9 mouse cellular contexts compared by ENCODE assay signal in genomic region chr4:156255078-156255839, GRCm38 (mm10). TPM values are rescaled to one million over a fixed set of nuclear protein-coding genes. Genes with fewer than 3 reads are reported as not detected.
DNase-seq lines count a peak whose midpoint lies in the region; ATAC-seq lines count a peak whose summit lies in the region.
"Had no signal": no experiment of that assay in that cellular context is flagged by ENCODE, and none has a peak within 500 bp of the region (broad histone marks: within the 10 kb centered on the region; RNA-seq: fewer than 3 reads in every experiment).

Gene Samd11 (minus strand): TSS chr4:156255657.

- H3K4me2 ChIP-seq in heart, embryonic 14.5 days (ENCODE audit: low read length), result peak within 1 kb of the TSS; percentile 59
- peak within 1 kb of the TSS; percentile 28; the same call in 1 of the 2 replicates for H3K4me2 ChIP-seq in intestine, embryonic 14.5 days (ENCODE audit: low read length)

- H3K9me3 ChIP-seq in heart, embryonic 14.5 days (ENCODE audit: control insufficient read depth, low read length), result no peaks in the 10 kb centered on the region
- H3K9me3 ChIP-seq in intestine, embryonic 14.5 days (ENCODE audit: control insufficient read depth, low read length), result no peaks in the 10 kb centered on the region

- H3K4me1 ChIP-seq in heart, embryonic 14.5 days (ENCODE audit: control insufficient read depth in 2 of 2, insufficient read depth in 2 of 2, low read length in 2 of 2), result peaks cover 6 to 11% of the 10 kb centered on the region in 2 experiments
- peaks cover 10% of the 10 kb centered on the region; the same call in 1 of the 2 replicates for H3K4me1 ChIP-seq in intestine, embryonic 14.5 days (replicated peaks; ENCODE audit: control insufficient read depth, insufficient read depth, low read length)

- no peak within 1 kb of the TSS for H3K27ac ChIP-seq in heart, embryonic 14.5 days (replicated peaks in 1 of 2; ENCODE audit: control insufficient read depth in 1 of 2, insufficient read depth in 1 of 2, low read depth in 2 of 2, low read length in 2 of 2)
- H3K27ac ChIP-seq in intestine, embryonic 14.5 days (ENCODE audit: low read depth), result no peak within 1 kb of the TSS
- H3K27ac ChIP-seq: macrophage had no signal

- DNase-seq in heart, postnatal 4 days, result no peak
- DNase-seq in embryo, embryonic 9.5 days (ENCODE audit: extremely low spot score), result peak; percentile 27
- peak; percentile 64 for DNase-seq in intestine, embryonic 14.5 days (ENCODE audit: low spot score)
- DNase-seq in testis, postnatal 10 days (ENCODE audit: low spot score), result no peak
- DNase-seq in Muller cell, postnatal 12 days (ENCODE audit: inconsistent ontology term), result no peak
- DNase-seq in ovary, postnatal 36 days (ENCODE audit: low spot score), result no peak

- H3K27me3 ChIP-seq in heart, embryonic 14.5 days (ENCODE audit: control insufficient read depth, insufficient read depth, low read length), result peaks cover 32% of the 10 kb centered on the region
- peaks cover 34% of the 10 kb centered on the region for H3K27me3 ChIP-seq in intestine, embryonic 14.5 days (replicated peaks; ENCODE audit: control insufficient read depth, insufficient read depth, low read length)

- H3K36me3 ChIP-seq in heart, embryonic 14.5 days (ENCODE audit: control insufficient read depth, insufficient read depth, low read length), result no peaks in the 10 kb centered on the region
- H3K36me3 ChIP-seq in intestine, embryonic 14.5 days (ENCODE audit: control insufficient read depth, insufficient read depth, low read length), result no peaks in the 10 kb centered on the region

- 0 out of 2 replicates have a peak within 1 kb of the TSS, but pooled peaks have one; percentile 30 for H3K9ac ChIP-seq in heart, embryonic 14.5 days (ENCODE audit: low read length)
- no peak within 1 kb of the TSS for H3K9ac ChIP-seq in intestine, embryonic 14.5 days (ENCODE audit: low read length)

- H3K4me3 ChIP-seq in heart, embryonic 14.5 days (ENCODE audit: control insufficient read depth in 1 of 2, insufficient read depth in 1 of 2, low read depth in 1 of 2, low read length in 2 of 2), result peak within 1 kb of the TSS; percentile 30 to 34
- peak within 1 kb of the TSS; percentile 12 for H3K4me3 ChIP-seq in intestine, embryonic 14.5 days (ENCODE audit: low read depth, low read length)

- WGBS in heart, embryonic 14.5 days, result 6% methylated on average over 26 of the region's 26 CpGs
- 7% methylated on average over 26 of the region's 26 CpGs for WGBS in intestine, embryonic 14.5 days

- no peak for ATAC-seq in heart, embryonic 14.5 days (ENCODE audit: insufficient number of reproducible peaks, insufficient read depth, low FRiP score, low read depth)
- ATAC-seq in intestine, embryonic 14.5 days (replicated peaks; ENCODE audit: low FRiP score, low TSS enrichment, low read depth), result 0 out of 2 replicates have a peak, but pooled peaks have one; percentile 21
- peak; percentile 64; the same call in 1 of the 2 replicates for ATAC-seq in monocyte, adult 5-6 weeks (replicated peaks; ENCODE audit: insufficient number of reproducible peaks, low FRiP score, low TSS enrichment, poor library complexity, severe bottlenecking)

RNA-seq across cellular contexts. Expression of gene Samd11, which starts in this region (rescaled TPM):
- 0.40 and 0.41 TPM in 2 replicates for polyA plus RNA-seq in heart, embryonic 14.5 days (2014; fragmentation: Nextera tagmentation; extraction: Ambion mirVana)
- under 1 TPM; 0.16 to 0.29 TPM for total RNA-seq in heart, postnatal 4 days (2021)
- polyA plus RNA-seq in intestine, embryonic 14.5 days (2014; fragmentation: Nextera tagmentation; extraction: Ambion mirVana), result 0.20 and 0.42 TPM in 2 replicates
- 0.19 to 1.8 TPM (median 0.29 TPM) in 3 replicates for total RNA-seq in monocyte, adult 5-6 weeks (2017)

Comparison
In these comparisons a context has a peak if more than half of its experiments do, and no peak if none do; other contexts are left out.
1. Peak in DNase-seq, ATAC-seq, H3K4me3 ChIP-seq and H3K4me2 ChIP-seq in intestine, embryonic 14.5 days; RNA of the gene not detected or under 1 TPM.